ENCODE assay signal across 8 mouse cellular contexts in genomic region chr8:126583534-126583933, GRCm38 (mm10). TPM values are rescaled to one million over a fixed set of nuclear protein-coding genes. Genes with fewer than 3 reads are reported as not detected.
DNase-seq lines count a peak whose midpoint lies in the region; ATAC-seq and TF ChIP-seq lines count a peak whose summit lies in the region.

No protein-coding gene starts in this region.

- H3K4me1 ChIP-seq in thymus, adult 2 months (replicated peaks; ENCODE audit: control insufficient read depth, insufficient read depth, low read length) = peaks cover 31% of the 10 kb centered on the region
- peaks cover 16% of the 10 kb centered on the region for H3K4me1 ChIP-seq in embryonic fibroblast, embryonic 13.5 days (ENCODE audit: control insufficient read depth, insufficient read depth, low read length)
- H3K4me1 ChIP-seq in hindbrain, embryonic 14.5 days (replicated peaks; ENCODE audit: control insufficient read depth, insufficient read depth, low read length) = peaks cover 46% of the 10 kb centered on the region
- H3K4me1 ChIP-seq in neural tube, embryonic 12.5 days = peaks cover 46% of the 10 kb centered on the region

- H3K27ac ChIP-seq in thymus, adult 2 months (ENCODE audit: control insufficient read depth, insufficient read depth, low read length) = peak overlapping the region; percentile 98; the same call in 1 of the 2 replicates
- peak overlapping the region; percentile 75 for H3K27ac ChIP-seq in embryonic fibroblast, embryonic 13.5 days (ENCODE audit: insufficient read depth, low read length)
- peak overlapping the region; percentile 86; the same call in 1 of the 2 replicates for H3K27ac ChIP-seq in hindbrain, embryonic 14.5 days
- no peak overlapping the region for H3K27ac ChIP-seq in neural tube, embryonic 12.5 days

- WGBS in thymus, adult 2 months = 27% methylated on average over 13 of the region's 13 CpGs
- 5% methylated on average over 13 of the region's 13 CpGs for WGBS in hindbrain, embryonic 14.5 days
- 5% methylated on average over 13 of the region's 13 CpGs for WGBS in neural tube, embryonic 12.5 days

- peak overlapping the region; percentile 100 for H3K4me2 ChIP-seq in hindbrain, embryonic 14.5 days (replicated peaks)
- H3K4me2 ChIP-seq in neural tube, embryonic 12.5 days (replicated peaks) = peak overlapping the region; percentile 99

- TF ChIP-seq POLR2A in thymus, adult 2 months (IDR thresholded peaks at IDR 0.05; ENCODE audit: control insufficient read depth, extremely low read depth, insufficient read depth, low read length, poor library complexity) = no peak
- no peak for TF ChIP-seq POLR2A in embryonic fibroblast, embryonic 13.5 days (IDR thresholded peaks at IDR 0.05; ENCODE audit: low read depth, low read length)

- no peak for TF ChIP-seq CTCF in thymus, adult 2 months (IDR thresholded peaks at IDR 0.05; ENCODE audit: borderline replicate concordance, control insufficient read depth, extremely low read depth, insufficient read depth, low read length, poor library complexity)
- TF ChIP-seq CTCF in embryonic fibroblast, embryonic 13.5 days (IDR thresholded peaks at IDR 0.05; ENCODE audit: borderline replicate concordance, insufficient read depth, low read length) = no peak

- H3K4me3 ChIP-seq in thymus, adult 2 months (ENCODE audit: control insufficient read depth, insufficient read depth, low read length) = no peak overlapping the region
- no peak overlapping the region for H3K4me3 ChIP-seq in embryonic fibroblast, embryonic 13.5 days (ENCODE audit: insufficient read depth, low read length)
- peak overlapping the region; percentile 51 for H3K4me3 ChIP-seq in hindbrain, embryonic 14.5 days (replicated peaks; ENCODE audit: low read length)
- H3K4me3 ChIP-seq in neural tube, embryonic 12.5 days = peak overlapping the region; percentile 49

- H3K9me3 ChIP-seq in hindbrain, embryonic 14.5 days (ENCODE audit: control insufficient read depth, low read length) = no peaks in the 10 kb centered on the region
- no peaks in the 10 kb centered on the region for H3K9me3 ChIP-seq in neural tube, embryonic 12.5 days

- H3K36me3 ChIP-seq in thymus, adult 2 months (ENCODE audit: control insufficient read depth, insufficient read depth, low read length) = no peaks in the 10 kb centered on the region
- H3K36me3 ChIP-seq in hindbrain, embryonic 14.5 days (replicated peaks; ENCODE audit: control insufficient read depth, insufficient read depth) = peaks cover 13% of the 10 kb centered on the region; the same call in 1 of the 2 replicates
- H3K36me3 ChIP-seq in neural tube, embryonic 12.5 days = no peaks in the 10 kb centered on the region; the same call in 1 of the 2 replicates

- no peaks in the 10 kb centered on the region for H3K27me3 ChIP-seq in thymus, adult 2 months (ENCODE audit: control insufficient read depth, insufficient read depth, low read length)
- H3K27me3 ChIP-seq in hindbrain, embryonic 14.5 days (ENCODE audit: control insufficient read depth, insufficient read depth, low read length) = no peaks in the 10 kb centered on the region
- no peaks in the 10 kb centered on the region for H3K27me3 ChIP-seq in neural tube, embryonic 12.5 days (replicated peaks)

- ATAC-seq in hindbrain, embryonic 14.5 days (ENCODE audit: low FRiP score) = no peak
- peak; percentile 29; the same call in 1 of the 2 replicates for ATAC-seq in neural tube, embryonic 12.5 days (ENCODE audit: low FRiP score, low read depth)

- peak overlapping the region; percentile 70 for H3K9ac ChIP-seq in hindbrain, embryonic 14.5 days
- peak overlapping the region; percentile 72; the same call in 1 of the 2 replicates for H3K9ac ChIP-seq in neural tube, embryonic 12.5 days

- DNase-seq in thymus, adult 2 months = peak; percentile 24
- no peak for DNase-seq in thymus, postnatal 4 days
- DNase-seq in hindbrain, embryonic 14.5 days (ENCODE audit: low spot score) = no peak
- peak; percentile 38 for DNase-seq in liver
- no peak for DNase-seq in left cerebral cortex, adult 9 months (ENCODE audit: low spot score in 2 of 2)
- no peak for DNase-seq in adipocyte (ENCODE audit: low spot score)

RNA-seq across cellular contexts. Expression of gene Irf2bp2, which starts 10.3 kb away (rescaled TPM):
- polyA plus RNA-seq in thymus, adult 2 months (2012; rRNA removed) = 71.7 and 113 TPM in 2 replicates
- 58.6 and 74.8 TPM in 2 replicates for polyA plus RNA-seq in embryonic fibroblast, embryonic 13.5 days (2011; ENCODE audit: insufficient read length, low read depth, missing spikeins)
- 7.2 and 7.4 TPM in 2 replicates for polyA plus RNA-seq in hindbrain, embryonic 14.5 days (2014; fragmentation: Nextera tagmentation; extraction: Ambion mirVana)
- 8.5 and 9.5 TPM in 2 replicates for polyA plus RNA-seq in neural tube, embryonic 12.5 days (2016; fragmentation: Nextera tagmentation; extraction: Ambion mirVana)

Comparison
In these comparisons a context has a peak if more than half of its experiments do, and no peak if none do; other contexts are left out.
1. DNase-seq: peak in thymus, adult 2 months (single experiment) and liver (single experiment); none in thymus, postnatal 4 days (single experiment), hindbrain, embryonic 14.5 days (single experiment), left cerebral cortex, adult 9 months (0 of 2) and adipocyte (single experiment).
2. H3K4me3 ChIP-seq: peak in hindbrain, embryonic 14.5 days (single experiment) and neural tube, embryonic 12.5 days (single experiment); none in thymus, adult 2 months (single experiment) and embryonic fibroblast, embryonic 13.5 days (single experiment).